Mouse (Mus musculus) CH12.LX (cell line): ENCODE measurements around the gene Tspyl3.

Experiments
- CTCF ChIP-seq, 2 experiments: IDR thresholded peaks in 1 of 2; conservative IDR thresholded peaks in 1 of 2; 2 replicates each; pipeline ENCODE4 v1.5.1; 2011 to 2012; ENCODE audit warnings: low read depth in 2 of 2, low read length in 2 of 2, improper control_type of control experiment in 1 of 2, inconsistent platforms in 1 of 2, mild to moderate bottlenecking in 1 of 2, moderate library complexity in 1 of 2
- HCFC1 ChIP-seq: IDR thresholded peaks from 2 replicates; pipeline ENCODE4 v1.6.1; 2012; ENCODE audit warnings: low read depth, mild to moderate bottlenecking, inconsistent platforms, low read length, improper control_type of control experiment
- KAT2A ChIP-seq: IDR thresholded peaks from 2 replicates; pipeline ENCODE4 v1.6.1; 2012; ENCODE audit warnings: low read length, improper control_type of control experiment, inconsistent platforms; ENCODE audit not compliant: insufficient replicate concordance
- MAFK ChIP-seq: IDR thresholded peaks from 2 replicates; pipeline ENCODE4 v1.6.1; 2011; ENCODE audit warnings: low read length, improper control_type of control experiment; ENCODE audit not compliant: insufficient replicate concordance
- MAX ChIP-seq: IDR thresholded peaks from 2 replicates; pipeline ENCODE4 v1.6.1; 2011; ENCODE audit warnings: low read length, improper control_type of control experiment
- POLR2A ChIP-seq: IDR thresholded peaks from 2 replicates; pipeline ENCODE4 v1.6.1; 2011; ENCODE audit warnings: low read depth, mild to moderate bottlenecking, improper control_type of control experiment, low read length
- SMC3 ChIP-seq: IDR thresholded peaks from 2 replicates; pipeline ENCODE4 v1.6.1; 2011; ENCODE audit warnings: low read depth, low read length, improper control_type of control experiment
- TCF12 ChIP-seq: IDR thresholded peaks from 2 replicates; pipeline ENCODE4 v1.6.1; 2014; ENCODE audit warnings: low read depth, mild to moderate bottlenecking, inconsistent platforms, low read length, improper control_type of control experiment
- USF1 ChIP-seq: IDR thresholded peaks from 2 replicates; pipeline ENCODE4 v1.6.1; 2014; ENCODE audit warnings: low read depth, mild to moderate bottlenecking, inconsistent platforms, low read length, improper control_type of control experiment

DNA sequence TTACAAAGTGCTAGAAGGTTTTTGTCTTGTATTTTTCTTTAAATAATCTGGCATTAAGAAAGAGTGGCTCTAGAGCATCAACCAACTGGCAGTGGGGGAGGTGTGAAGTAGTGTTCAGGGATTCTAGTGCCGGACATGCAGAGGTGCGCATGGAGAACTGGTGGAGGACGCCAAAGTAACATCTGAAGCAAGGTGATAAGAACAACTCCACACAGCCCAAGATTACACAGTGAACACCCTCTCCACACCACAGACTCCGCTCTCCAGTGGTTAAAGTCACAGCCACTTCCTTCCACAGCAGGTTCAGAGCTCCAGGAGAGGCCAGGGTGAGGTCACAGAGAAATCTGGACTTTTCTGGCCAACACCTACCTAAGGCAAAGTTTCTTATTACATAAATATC is 2.7 kb upstream of the Tspyl3 start:
- TF ChIP-seq MAX (no peak), USF1 (no peak), CTCF (conservative IDR thresholded peaks at IDR 0.05 in 1 of 2, IDR thresholded peaks at IDR 0.05 in 1 of 2; ENCODE audit: low read depth in 2 of 2, low read length in 2 of 2) (no peak), POLR2A (no peak), MAFK (no peak), TCF12 (no peak), KAT2A (no peak), HCFC1 (no peak), SMC3 (no peak)
